Mouse (Mus musculus) yolk sac, embryonic 10.5 days (tissue): Measurements from ENCODE around the gene Lin7a.

Source experiments
- DNase-seq: peaks from one replicate; pipeline ENCODE4 v3.0.0-alpha.2; 2017; ENCODE audit warnings: low spot score

The Lin7a gene

GRCm38 (mm10) chr10:107251801-107252502, 19.5 kb upstream of the Lin7a start:
- no peak for DNase-seq

GRCm38 (mm10) chr10:107252503-107252815, 19.0 kb upstream of the Lin7a start:
- DNase-seq, result no peak

- DNase-seq, result no peak
Observed at GRCm38 (mm10) chr10:107253191-107253965, 18.1 kb upstream of the Lin7a start.

GRCm38 (mm10) chr10:107254656-107255055, 16.8 kb upstream of the Lin7a start:
- no peak for DNase-seq

GRCm38 (mm10) chr10:107255351-107256050, 16.0 kb upstream of the Lin7a start:
- no peak for DNase-seq

GRCm38 (mm10) chr10:107256451-107256960, 15.0 kb upstream of the Lin7a start:
- no peak for DNase-seq

GRCm38 (mm10) chr10:107260428-107260827, 11.1 kb upstream of the Lin7a start:
- no peak for DNase-seq

GRCm38 (mm10) chr10:107272131-107272803, 781 bp downstream of the Lin7a start:
- DNase-seq, result peak; percentile 33

- DNase-seq, result no peak
Observed at GRCm38 (mm10) chr10:107272804-107273145, 1.3 kb downstream of the Lin7a start.

GRCm38 (mm10) chr10:107273848-107274247, 2.4 kb downstream of the Lin7a start:
- DNase-seq, result no peak

GRCm38 (mm10) chr10:107274785-107275184, 3.3 kb downstream of the Lin7a start:
- no peak for DNase-seq

- no peak for DNase-seq
Observed at GRCm38 (mm10) chr10:107276647-107277046, 5.2 kb downstream of the Lin7a start.

GRCm38 (mm10) chr10:107293934-107294664, 22.6 kb downstream of the Lin7a start:
- DNase-seq, result no peak

GRCm38 (mm10) chr10:107300587-107301248, 29.2 kb downstream of the Lin7a start:
- no peak for DNase-seq

- DNase-seq, result no peak
Observed at GRCm38 (mm10) chr10:107310964-107311490, 39.5 kb downstream of the Lin7a start.

- peak; percentile 27 for DNase-seq
Observed at GRCm38 (mm10) chr10:107312609-107313008, 41.1 kb downstream of the Lin7a start.

GRCm38 (mm10) chr10:107313395-107313794, 41.9 kb downstream of the Lin7a start:
- no peak for DNase-seq

- DNase-seq, result no peak
Observed at GRCm38 (mm10) chr10:107315251-107315650, 43.8 kb downstream of the Lin7a start.

- no peak for DNase-seq
Observed at GRCm38 (mm10) chr10:107315681-107316080, 44.2 kb downstream of the Lin7a start.

- peak; percentile 21 for DNase-seq
Observed at GRCm38 (mm10) chr10:107316100-107316499, 44.6 kb downstream of the Lin7a start.

GRCm38 (mm10) chr10:107319648-107320047, 48.2 kb downstream of the Lin7a start:
- no peak for DNase-seq
